Mouse (Mus musculus) brain, embryonic 18.5 days (tissue): Measurements from ENCODE around the gene Crtap.

ENCODE experiments used
- DNase-seq: peaks from one replicate; pipeline ENCODE4 v3.0.0-alpha.2; 2012; ENCODE audit warnings: low read depth, low spot score

Gene Crtap

DNA sequence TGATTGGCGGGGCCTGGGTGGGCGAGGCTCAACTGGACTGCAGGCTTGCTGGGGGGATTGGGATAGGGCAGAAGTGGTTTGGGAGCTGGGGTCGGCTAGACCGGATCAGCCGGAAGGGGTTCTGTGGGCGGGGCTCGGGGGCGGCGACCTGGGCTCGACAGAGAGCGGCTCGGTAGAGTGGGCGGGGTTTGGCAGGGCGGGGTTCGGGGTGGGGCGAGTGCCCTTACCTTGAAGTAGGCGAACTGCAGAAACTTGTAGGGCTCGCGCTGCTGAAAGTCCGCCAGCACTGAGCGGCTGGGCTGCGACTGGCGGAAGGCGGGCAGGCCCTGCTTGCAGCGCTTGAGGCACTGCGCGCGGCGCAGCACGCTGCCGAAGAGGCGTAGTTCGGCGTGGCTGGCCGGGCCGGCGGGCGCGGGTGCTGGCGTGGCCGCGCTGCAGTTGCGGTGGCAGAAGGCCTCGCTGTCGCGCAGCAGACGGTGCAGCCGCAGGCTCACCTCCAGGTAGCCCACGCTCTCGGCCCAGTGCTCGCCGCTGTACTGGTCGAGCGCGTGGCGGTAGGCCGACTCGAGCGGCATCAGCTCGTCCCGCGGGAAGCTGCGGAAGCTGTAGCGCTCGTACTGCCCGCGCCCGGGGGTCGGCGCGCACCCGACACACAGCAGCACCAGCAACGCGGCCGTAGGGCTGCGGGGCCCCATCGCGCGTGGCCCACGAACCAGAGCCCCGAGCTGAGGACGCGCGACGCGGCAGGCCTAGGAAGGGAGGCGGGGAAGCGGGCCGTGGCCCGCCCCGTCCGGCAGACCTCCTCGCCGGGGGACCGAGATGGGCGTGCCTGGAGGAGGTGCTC lies at the start of gene Crtap:
TSS of gene Crtap (minus strand) at position 771 of the 844 bp plus-strand sequence.
- no peak for DNase-seq

DNA sequence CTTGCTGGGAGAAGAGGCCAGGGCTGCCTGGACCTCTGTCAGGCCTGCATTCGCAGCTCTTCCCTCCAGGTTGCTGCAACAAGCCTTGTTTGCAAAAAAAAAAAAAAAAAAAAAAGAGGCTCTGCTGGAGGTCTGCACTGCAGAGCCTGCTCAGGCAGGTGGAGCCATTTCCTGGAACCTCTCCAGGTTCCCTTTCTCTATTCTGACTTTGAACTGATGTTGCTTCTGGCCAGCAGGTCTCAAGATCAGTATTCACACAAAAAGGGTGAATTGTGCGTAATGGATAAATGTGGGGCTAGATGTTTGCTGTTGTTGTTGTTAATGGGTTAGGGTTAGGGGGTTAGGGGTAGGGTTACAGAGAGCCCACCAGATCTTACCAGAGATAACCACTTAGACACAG lies 45.2 kb upstream of the Crtap start:
- no peak for DNase-seq

DNA sequence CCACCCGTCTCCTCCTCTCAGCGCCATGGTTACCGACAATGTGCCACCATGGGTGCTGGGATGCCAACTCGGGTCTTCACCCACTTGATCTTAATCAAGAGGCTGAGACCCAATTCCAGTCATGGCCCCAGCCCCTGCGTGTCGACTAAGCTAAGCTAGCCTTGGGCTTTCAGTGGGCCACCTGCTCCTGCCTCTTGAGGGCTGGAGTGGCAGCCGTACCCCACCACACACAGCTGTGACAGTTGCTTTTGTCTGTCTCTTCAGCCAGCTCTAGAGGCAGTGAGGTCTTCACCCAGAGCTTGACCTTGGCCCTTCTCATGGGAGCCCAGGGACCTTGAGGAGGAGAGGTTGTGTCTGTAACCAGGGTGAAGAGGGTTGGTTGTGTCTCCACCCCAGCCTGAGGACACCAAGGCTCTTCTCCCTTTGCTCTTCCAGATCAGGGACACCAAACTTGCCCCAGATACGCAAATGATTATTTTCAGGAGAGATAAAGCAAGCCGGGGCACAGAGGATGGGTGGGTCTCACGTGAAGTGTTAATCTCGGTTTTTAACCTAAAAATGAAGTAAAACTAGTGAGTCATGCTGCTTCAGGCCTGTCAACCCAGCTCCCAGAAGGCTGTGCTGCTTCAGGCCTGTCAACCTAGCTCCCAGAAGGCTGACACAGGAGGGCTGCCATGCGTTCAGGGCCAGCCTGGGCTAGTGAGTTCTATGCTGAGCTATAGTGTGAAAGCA lies 37.8 kb upstream of the Crtap start:
- DNase-seq = no peak

DNA sequence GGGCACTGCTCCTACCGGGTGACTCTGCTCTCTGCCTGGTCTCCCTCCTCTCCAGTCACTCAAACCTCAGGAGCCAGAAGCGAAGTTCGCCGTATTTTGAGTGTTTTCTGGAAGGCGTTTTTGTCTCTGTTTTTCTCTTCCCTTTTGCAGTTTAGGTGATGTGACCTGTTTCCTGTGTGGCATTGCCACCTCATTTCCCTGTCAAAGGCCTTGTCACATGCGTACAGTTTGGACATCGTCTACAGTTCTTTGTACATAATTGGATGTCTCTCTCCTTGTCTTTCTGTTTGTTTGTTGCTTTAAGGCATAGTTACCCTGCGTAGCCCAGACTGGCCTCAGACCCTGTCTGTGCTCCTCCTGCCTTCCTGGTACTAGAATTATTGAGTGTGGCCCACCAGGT lies 37.0 kb upstream of the Crtap start:
- DNase-seq = no peak

DNA sequence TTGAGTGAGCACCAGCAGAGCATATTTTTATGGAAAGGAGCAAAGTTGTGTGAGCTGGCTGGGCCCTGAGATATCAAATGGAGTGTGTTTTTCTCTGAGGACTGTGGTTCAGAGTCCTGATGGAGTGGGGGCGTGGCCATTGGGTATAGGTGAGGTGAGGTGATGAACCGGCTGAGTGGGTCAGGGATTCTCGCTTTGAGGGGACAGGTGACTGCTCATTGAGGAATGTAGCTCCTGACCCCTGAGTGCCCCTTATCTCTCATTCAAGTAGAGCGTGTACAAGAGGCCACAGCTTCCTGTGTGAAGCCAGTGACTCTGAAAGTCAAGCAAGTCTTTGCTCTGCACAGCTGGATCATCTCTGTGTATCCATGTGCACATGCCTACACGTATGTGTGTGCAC lies 35.7 kb upstream of the Crtap start:
- no peak for DNase-seq

DNA sequence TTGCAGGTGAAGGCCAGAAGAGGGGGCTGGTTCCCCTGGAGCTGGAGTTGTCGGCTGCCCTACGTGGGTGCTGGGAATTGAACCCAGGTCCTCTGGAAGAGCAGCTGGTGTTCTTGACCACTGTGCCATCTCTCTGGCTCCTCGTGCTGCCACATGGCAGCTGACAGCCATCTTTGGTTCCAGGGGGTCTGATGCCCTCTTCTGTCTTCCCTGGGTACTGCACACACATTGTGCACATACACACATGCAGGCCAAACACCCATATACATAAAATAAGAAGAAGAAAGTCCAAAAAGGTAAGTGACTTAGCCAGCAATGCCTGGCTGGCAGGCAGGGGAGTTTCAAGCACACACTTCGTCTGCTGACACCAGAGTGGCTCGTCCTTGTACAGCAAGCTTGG lies 35.1 kb upstream of the Crtap start:
- DNase-seq = no peak

DNA sequence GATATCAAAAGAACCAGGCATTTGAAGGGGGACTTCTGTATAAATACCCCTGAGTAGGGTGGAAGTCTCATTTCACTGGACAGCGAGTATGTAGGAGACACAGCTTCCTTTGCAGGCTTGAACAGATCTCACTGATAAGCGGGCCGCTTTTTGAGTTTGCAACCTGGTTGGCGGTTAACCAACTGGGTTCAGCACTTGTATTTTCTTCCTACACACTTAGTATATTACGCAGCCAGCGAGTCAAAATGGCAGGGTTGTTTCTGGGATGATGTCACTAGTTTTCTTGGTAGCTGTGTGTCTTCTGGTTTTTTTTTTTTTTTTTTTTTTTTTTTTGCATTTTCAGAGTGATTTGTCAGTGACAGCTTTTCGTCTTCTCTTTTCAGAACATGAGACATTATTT lies 31.3 kb upstream of the Crtap start:
- no peak for DNase-seq

DNA sequence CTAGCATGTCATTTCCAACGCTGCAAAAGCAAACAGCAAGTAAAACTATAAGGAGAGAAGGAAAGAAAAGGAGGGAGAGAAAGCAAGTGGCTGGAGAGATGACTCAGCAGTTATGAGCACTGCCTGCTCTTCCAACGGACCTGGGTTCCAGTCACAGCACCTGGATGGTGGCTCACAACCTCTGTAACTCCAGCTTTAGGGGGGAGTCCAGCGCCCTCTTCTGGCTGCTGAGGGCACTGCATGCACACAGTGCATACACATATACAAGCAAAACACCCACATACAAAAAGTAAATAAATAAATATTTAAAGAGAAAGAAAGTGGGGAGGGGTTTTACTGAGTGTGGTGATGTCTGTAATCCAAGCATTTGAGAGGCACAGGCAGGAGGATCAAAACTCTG lies 30.6 kb upstream of the Crtap start:
- DNase-seq = no peak

DNA sequence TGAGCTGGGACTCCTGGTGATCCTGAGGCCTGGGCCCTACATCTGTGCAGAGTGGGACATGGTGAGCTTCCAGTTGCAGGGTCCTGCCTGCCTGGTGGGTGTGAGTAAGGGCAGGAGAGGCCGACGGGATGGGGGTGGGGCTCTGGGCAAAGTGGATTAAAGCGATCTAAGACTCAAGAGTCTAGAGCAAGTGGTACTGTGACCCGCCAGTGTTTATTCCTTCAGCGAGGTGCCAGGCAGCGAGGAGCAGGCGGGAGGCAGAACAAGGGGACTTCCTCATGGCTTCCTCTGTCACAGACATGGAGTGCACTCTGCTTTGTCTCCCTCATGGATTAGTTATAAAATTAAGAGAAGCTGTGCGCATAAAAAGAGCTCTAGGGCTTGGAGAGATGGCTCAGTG lies 30.0 kb upstream of the Crtap start:
- DNase-seq = no peak

DNA sequence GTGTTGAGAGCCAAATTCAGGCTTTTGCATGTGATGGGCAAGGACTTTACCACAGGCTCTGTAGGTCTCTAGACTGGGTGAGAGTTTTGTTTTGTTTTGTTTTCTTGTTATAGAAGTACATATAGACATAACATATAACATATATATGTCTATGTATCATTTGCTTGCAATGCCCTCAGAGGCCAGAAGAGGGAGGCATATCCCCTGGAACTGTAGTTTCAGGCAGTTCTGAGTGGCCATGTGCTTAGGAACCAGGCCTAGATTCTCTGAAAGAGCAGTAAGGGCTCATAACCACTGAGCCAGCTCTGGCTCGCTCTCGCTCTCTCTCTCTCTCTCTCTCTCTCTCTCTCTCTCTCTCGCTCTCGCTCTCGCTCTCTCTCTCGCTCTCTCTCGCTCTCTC lies 27.7 kb upstream of the Crtap start:
- no peak for DNase-seq

DNA sequence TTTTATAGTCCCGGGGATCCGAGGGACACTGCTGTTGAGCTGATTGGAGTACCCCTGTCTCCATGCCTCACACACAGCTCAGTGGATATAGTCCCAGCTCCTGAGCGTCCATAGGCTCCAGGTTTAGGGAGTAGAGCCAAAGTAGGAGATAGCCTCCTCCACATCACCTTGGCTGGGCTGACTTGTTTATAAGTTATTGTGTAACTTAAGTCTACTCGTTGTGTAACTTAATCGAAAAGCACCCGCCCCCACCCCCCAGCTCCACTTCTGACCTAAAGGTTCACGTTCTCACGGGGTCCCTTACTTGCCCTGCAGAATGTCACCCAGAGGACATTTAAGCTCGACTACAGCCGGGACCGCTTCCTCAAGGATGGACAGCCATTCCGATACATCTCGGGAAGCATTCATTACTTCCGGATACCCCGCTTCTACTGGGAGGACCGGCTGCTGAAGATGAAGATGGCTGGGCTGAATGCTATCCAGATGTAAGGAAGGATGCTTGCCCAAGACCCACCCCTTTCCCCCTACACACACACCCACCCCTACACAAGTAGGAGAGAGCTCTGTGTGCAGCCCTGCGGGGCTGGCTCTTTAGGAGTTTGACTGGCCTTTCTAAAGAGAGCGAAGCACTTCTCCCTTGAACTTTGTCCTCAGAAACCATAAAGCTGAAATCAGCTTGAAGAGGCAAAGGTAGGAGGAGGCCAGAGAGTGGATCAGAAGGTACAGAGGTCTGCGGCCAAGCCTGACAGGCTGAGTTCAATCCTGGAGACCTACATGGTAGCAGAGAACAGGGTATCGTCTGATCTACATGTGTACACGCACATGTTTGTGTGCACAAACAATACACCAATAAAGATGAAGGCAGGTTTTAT lies 26.4 kb upstream of the Crtap start:
- no peak for DNase-seq

DNA sequence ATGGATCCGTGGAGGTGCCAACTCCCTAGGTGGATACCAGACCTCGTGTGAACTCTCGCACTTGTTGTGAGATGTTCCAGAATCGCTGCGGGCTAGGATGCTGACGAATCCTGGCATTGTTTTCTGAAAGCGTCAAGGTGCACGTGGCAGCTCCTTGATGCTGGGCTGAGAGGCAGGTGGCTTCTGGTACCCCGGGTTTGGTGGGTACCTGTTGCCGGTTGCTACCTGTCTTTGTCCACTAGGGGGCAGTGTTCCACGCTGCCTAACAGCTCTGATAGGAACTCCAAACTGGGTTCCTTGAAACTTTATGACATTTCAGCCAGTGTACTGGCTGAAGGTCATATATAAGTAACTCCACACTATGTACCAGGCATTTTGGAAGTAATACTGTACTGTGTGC lies 25.2 kb upstream of the Crtap start:
- DNase-seq = no peak

DNA sequence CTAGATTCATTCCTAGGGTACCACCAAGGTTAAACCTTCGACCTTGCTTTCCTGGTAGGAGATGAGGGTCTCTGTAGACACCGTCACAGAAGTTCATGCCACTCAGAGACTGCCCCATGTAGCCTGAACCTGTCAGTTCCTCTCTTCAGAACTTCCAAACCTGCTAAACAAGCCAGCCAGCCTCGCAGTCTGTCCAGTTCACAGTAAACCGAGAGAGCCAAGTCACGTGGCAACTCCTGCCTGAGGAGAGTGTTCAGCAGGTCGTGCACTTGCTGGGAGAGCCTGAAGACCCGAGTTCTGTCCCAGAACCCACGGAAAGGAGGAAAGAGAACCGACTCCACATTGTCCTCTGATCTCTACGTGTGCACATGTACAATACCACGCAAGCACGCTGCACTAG lies 23.4 kb upstream of the Crtap start:
- no peak for DNase-seq

DNA sequence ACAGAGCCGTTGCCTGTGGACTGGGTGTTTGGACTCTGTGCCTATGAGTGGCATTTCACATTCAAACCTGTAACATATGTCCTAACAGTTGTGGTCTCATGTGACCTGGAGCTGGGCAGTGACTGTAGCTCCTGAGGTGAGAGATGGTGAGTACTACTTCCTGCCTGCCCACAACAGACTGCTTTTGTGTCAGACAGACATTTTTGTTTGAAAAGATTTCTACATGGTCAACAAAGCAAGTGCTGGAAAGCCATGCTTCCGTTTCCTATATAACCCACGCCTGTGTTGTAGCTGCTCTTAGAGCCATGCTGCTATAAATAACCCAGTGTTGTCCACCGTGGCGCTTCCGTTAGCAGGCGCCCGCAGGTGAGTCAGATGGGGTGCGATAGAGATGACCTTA lies 21.9 kb upstream of the Crtap start:
- DNase-seq = no peak

DNA sequence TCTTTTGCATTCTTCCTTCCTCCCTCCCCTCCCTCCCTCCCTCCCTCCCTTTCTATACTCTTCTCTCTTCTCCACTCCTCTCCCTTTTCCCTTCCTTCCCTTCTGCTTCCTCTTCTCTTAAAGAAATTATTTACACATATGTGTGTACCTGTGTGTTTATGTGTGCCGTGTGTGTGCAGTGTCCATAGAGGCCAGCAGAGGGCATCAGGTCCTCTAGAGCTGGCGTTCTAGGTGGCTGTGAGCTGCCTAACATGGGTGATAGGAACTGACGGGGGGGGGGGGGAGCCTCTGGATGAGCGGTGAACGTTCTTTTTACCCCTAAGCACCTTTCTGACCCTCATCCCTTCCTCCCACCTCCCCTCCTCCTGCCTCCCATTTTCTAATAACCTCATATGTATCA lies 20.8 kb upstream of the Crtap start:
- DNase-seq = no peak

DNA sequence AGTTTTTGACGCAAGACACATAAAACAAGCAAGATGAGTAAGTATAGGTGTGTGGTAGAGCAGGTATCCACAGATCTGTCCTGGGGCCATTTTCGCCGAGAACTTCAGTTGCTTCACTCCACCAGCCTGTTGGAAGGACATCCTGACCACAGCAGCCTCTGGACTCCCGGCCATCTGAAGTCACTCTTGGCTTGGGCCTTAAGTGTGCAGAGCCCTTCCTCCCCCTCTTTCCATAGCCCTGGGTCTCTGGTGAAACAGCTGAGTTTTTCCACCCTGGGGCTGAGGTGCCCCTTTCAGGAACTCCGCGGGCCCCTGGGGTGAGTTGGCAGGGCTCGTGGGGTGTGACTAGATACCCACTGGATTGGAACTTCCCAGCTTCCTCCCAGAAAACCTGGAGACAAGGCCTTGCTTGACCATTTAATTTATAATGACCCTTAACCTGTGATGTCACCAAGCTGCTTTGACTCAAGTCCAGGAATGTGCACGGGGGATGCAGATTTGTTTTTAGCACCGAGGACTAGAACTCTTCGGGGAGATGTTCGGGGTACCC lies 19.9 kb upstream of the Crtap start:
- DNase-seq = no peak

DNA sequence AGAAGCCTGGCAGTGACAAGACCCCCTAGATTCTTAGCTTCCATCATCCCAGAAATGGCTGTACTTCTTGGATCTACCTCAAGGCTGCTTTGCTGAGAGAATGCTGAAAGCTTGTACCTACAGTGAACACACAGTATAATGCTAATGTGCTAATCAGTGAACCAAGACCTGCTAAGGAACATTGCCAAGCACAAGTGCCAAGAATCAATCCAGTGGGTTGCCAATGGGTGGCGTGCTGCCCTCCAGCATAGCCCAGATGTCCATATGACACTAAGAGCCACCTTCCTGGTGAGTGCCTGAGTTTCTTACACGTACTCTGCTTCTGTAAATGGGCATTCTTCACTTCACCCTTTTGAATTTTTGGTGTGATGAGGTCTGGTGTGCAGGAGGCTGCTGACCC lies 17.2 kb upstream of the Crtap start:
- no peak for DNase-seq

DNA sequence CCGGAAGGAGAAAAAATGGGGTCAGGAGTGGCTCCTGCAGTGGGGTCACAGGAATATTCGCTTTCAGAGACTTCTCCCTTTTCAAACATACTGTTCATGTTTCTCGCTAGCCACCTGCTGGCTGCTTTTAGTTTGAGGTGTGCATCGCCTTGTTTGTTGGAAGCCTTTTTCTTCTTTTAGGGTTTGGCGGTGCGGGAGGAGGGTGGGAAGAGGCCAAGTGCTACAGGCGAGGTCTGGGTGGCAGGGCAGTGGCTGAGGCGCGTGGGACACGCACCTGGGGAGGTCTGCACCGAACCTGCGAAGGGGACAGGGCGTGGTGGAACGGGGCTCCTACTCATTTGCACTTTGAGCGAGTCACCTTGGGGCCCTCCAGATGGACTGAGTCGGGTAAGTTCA lies 11.2 kb upstream of the Crtap start:
- DNase-seq = no peak

DNA sequence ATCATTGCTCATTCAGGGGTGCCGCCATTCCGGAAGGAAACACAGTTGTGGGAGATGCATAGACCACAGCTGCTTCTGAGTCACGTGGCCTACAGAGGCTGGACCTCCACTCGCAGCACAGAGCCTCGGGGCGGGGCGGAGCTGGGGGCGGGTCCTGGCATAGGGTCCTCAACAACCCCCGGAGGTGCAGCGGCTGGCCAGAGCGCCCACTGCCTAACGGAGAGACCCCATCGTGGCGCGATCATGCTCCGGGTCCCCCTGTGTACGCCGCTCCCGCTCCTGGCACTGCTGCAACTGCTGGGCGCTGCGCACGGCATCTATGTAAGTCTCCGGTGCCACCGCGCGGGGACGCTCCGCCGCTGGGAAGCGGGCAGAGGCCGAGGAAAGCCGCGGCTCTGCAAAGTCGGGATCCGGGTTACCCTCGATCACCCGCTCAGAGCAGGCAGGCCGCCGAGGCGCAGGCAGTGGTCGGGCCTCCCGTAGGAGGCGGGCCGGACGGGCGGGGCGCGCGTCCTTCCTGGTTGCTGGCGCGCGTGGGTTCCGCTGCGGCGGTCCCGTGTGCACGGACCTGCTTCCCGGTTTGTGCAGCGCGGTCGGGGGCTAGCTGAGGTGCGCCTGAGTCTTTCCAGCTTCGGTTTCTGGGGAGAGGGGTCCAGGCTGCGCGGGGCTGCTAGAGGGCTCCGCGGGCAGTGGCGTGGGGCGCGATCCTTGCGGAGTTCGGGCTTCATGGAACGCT lies 10.6 kb upstream of the Crtap start, which contains the start of the genes Glb1 and Tmppe:
TSS of gene Glb1 (plus strand) at position 128 of the 736 bp plus-strand sequence.
TSS of gene Tmppe (plus strand) at position 157 of the 736 bp plus-strand sequence.
- DNase-seq = peak; percentile 50

DNA sequence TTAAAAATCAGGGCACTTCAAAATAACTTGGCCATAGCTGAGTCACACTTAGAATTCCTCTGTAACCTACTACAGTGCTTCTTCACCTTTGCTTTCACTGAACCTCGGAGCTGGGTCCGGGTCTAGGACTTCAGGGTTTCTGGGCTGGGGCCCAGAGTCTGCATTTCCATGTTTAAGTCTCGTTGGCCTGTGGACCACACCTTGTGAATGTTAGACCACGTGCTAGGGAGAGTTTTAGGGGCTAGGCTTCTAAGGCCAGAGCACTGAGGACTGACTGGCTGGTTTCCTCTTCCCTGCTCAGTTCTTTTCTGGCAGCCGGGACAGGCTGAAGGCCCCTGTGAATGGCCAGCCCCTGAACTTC lies 10.1 kb upstream of the Crtap start:
- DNase-seq = no peak

DNA sequence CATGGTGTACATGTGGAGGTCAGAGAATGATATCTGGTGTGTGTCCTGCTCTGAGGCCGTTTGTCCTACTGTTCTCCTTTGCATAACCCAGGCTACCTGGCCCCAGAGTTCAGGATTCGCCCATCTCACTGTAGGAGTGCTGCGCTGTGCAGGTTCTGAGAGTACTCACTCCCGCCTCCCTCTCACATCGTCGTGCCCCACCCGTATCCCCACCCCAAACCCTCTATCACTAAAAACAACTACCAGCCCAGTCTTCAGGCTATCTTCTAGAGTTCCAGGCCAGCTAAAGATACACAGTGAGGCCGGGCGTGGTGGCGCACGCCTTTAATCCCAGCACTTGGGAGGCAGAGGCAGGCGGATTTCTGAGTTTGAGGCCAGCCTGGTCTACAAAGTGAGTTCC lies 9.2 kb upstream of the Crtap start:
- no peak for DNase-seq
